Mouse (Mus musculus): Measurements from ENCODE around the gene Retsat. TPM values are rescaled to one million over a fixed set of nuclear protein-coding genes. Genes with fewer than 3 reads are reported as not detected.

Retsat gene
- polyA plus RNA-seq, 1 experiment: 25.6 TPM

DNA sequence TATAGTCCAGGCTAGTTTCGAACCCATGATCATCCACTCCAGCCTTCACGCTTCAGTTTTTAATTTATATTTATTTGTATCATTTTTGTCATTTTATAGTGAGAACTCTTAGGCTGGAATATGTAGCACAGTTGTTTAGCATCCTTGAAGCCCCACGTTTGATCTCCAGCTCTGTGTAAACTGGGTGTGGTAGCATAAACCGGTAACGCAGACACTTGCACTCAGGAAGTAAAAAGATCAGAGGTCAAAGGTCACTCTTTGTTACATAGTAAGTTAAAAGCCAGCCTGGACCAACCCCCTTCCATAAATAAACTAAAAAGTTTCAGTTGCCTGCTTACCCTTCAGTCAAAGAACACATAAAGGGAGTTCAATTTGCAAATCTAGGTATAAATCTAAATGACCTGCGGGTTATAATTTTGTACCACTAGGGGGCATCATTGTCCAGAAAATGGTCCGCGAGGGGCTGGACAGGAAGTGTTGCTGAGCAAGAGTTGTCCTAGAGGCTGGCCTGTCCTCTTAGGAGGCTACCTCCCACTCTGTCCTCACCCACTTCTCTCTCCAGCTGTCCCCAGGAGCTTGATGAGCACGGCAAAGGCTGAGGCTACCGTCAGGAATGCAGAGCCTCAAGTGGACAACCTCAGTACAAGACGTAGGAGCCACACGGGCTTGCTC is 37.6 kb downstream of the Retsat start:
- Histone ChIP-seq H3K4me3 (replicated peaks) (peak overlapping the region; percentile 78), H3K4me1 (peaks cover 28% of the 10 kb centered on the region), H3K36me3 (replicated peaks; ENCODE audit: low read length) (no peaks in the 10 kb centered on the region), H3K27me3 (replicated peaks) (peaks cover 28% of the 10 kb centered on the region), H3K9me3 (no peaks in the 10 kb centered on the region)
- TF ChIP-seq GATA1 (IDR thresholded peaks at IDR 0.05; ENCODE audit: borderline replicate concordance, low read length): no peak
- TF ChIP-seq FLI1 (IDR thresholded peaks at IDR 0.05; ENCODE audit: low read length): no peak

DNA sequence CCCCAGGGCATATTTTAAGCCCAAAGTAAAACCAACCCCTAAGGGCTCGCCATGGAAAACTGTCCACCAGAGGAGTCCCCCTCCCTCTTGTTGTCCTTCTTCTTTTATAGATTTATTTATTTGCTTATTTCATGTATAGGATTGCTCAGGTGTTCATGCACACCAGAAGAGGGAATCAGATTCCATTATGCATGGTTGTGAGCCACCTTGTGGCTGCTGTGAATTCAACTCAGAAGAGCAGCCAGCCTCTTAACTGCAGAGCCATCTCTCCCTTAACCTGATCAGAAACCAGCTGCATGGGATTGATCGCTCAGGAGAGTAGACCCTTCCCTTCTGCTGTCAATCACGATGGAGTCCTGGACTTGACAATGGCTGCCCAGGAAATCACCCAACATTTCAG is 38.7 kb downstream of the Retsat start:
- TF ChIP-seq GATA1 (IDR thresholded peaks at IDR 0.05; ENCODE audit: borderline replicate concordance, low read length) (no peak), FLI1 (IDR thresholded peaks at IDR 0.05; ENCODE audit: low read length) (no peak)
- no peaks in the 10 kb centered on the region for H3K9me3 ChIP-seq
- H3K4me1 ChIP-seq: peaks cover 18% of the 10 kb centered on the region
- H3K27me3 ChIP-seq (replicated peaks): peaks cover 23% of the 10 kb centered on the region
- H3K36me3 ChIP-seq (replicated peaks; ENCODE audit: low read length): no peaks in the 10 kb centered on the region
- H3K4me3 ChIP-seq (replicated peaks): no peak overlapping the region

GRCm38 (mm10) chr6:72641218-72641954 is 43.1 kb downstream of the Retsat start:
- TF ChIP-seq GATA1 (IDR thresholded peaks at IDR 0.05; ENCODE audit: borderline replicate concordance, low read length) (no peak), FLI1 (IDR thresholded peaks at IDR 0.05; ENCODE audit: low read length) (no peak)
- H3K36me3 ChIP-seq (replicated peaks; ENCODE audit: low read length): no peaks in the 10 kb centered on the region
- H3K9me3 ChIP-seq: no peaks in the 10 kb centered on the region

DNA sequence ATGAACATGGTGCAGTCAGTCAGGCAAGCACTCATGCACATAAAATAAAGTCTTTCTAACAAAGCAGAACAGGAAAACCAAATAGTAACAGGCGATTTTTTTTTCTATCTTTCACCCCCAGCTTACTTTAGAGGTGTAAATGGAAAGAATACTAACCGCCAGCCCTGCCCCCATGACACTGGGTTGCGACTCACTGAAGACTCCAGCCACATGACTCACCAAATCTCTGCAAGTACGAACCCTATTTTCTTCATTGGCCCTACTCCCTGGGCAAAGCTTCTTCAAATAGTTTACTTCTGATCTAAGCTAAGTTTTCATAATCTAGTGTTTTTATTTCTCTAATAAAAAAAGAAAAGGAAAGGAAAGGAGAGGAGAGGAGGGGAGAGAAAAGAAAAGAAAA is 46.3 kb downstream of the Retsat start:
- no peaks in the 10 kb centered on the region for H3K4me1 ChIP-seq
- H3K9me3 ChIP-seq: no peaks in the 10 kb centered on the region

More at GRCm38 (mm10) chr6:72641218-72641954, 43.1 kb downstream of the Retsat start:
- H3K27me3 ChIP-seq (replicated peaks): peaks cover 20% of the 10 kb centered on the region
- no peak overlapping the region for H3K4me3 ChIP-seq (replicated peaks)
- H3K4me1 ChIP-seq: peaks cover 3% of the 10 kb centered on the region

DNA sequence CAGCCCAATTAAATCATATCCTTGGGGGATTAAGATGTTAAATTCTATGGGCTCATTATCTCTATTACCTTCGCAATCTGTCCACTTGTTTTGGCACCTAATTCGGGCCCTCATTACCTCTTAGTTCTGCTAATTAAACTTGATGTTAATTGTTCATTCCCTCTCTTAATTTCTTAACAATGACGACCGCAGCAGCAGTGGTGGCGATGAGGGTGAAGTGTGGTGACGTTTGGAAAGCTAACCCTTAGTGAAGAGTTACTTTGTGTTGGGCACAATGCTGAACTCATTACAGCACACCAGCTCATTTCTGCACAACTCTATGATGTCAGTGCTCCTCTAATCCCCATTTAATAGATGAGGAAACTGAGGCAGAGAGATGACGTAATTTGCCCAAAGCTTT is 47.1 kb downstream of the Retsat start:
- no peaks in the 10 kb centered on the region for H3K4me1 ChIP-seq
- H3K4me3 ChIP-seq (replicated peaks): no peak overlapping the region
- peaks cover 38% of the 10 kb centered on the region for H3K27me3 ChIP-seq (replicated peaks)
- H3K9me3 ChIP-seq: no peaks in the 10 kb centered on the region
- no peaks in the 10 kb centered on the region for H3K36me3 ChIP-seq (replicated peaks; ENCODE audit: low read length)
- TF ChIP-seq FLI1 (IDR thresholded peaks at IDR 0.05; ENCODE audit: low read length): no peak
- TF ChIP-seq GATA1 (IDR thresholded peaks at IDR 0.05; ENCODE audit: borderline replicate concordance, low read length): no peak

More for the DNA sequence above, 46.3 kb downstream of the Retsat start:
- no peak for TF ChIP-seq GATA1 (IDR thresholded peaks at IDR 0.05; ENCODE audit: borderline replicate concordance, low read length)
- TF ChIP-seq FLI1 (IDR thresholded peaks at IDR 0.05; ENCODE audit: low read length): no peak
- no peak overlapping the region for H3K4me3 ChIP-seq (replicated peaks)
- H3K36me3 ChIP-seq (replicated peaks; ENCODE audit: low read length): no peaks in the 10 kb centered on the region
- H3K27me3 ChIP-seq (replicated peaks): peaks cover 34% of the 10 kb centered on the region

- TF ChIP-seq GATA1 (IDR thresholded peaks at IDR 0.05; ENCODE audit: borderline replicate concordance, low read length) (no peak), FLI1 (IDR thresholded peaks at IDR 0.05; ENCODE audit: low read length) (no peak)
- no peaks in the 10 kb centered on the region for H3K9me3 ChIP-seq
- H3K4me3 ChIP-seq (replicated peaks): no peak overlapping the region
- H3K27me3 ChIP-seq (replicated peaks): peaks cover 45% of the 10 kb centered on the region
- no peaks in the 10 kb centered on the region for H3K36me3 ChIP-seq (replicated peaks; ENCODE audit: low read length)
- no peaks in the 10 kb centered on the region for H3K4me1 ChIP-seq
Measured at GRCm38 (mm10) chr6:72647383-72647820, 49.1 kb downstream of the Retsat start.

DNA sequence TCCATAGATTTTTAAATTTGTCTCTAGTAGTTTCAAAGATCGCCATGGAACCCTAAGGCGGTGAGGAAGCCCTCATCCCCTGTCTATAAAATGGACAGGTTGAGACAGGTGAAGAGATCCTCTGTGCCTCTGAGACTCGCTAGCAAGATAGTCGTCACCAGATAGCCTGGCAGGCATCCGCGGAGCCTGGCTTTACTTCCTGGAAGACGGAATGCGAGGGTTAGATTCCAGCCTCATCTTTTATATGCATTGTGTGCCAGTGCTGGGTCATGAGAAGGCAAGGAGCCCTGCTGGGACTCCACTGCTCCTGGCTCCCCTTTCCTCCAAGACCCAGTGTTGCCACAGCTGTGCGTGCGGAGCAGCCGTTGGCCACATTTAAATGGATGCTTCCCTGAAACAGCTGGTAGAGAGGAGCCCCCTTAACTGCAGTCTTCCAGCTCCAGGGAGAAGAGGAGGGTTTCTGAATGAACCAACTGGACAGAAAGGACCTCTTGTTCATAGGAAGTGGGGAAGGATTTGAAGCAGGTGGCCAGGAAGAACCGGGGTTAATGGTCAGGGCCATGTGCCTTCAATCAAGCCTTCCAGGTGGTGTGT is 49.8 kb downstream of the Retsat start:
- Histone ChIP-seq H3K27me3 (replicated peaks) (peaks cover 46% of the 10 kb centered on the region), H3K9me3 (no peaks in the 10 kb centered on the region), H3K36me3 (replicated peaks; ENCODE audit: low read length) (no peaks in the 10 kb centered on the region), H3K4me3 (replicated peaks) (no peak overlapping the region), H3K4me1 (no peaks in the 10 kb centered on the region)
- no peak for TF ChIP-seq GATA1 (IDR thresholded peaks at IDR 0.05; ENCODE audit: borderline replicate concordance, low read length)
- TF ChIP-seq FLI1 (IDR thresholded peaks at IDR 0.05; ENCODE audit: low read length): no peak

- TF ChIP-seq FLI1 (IDR thresholded peaks at IDR 0.05; ENCODE audit: low read length) (no peak), GATA1 (IDR thresholded peaks at IDR 0.05; ENCODE audit: borderline replicate concordance, low read length) (no peak)
- Histone ChIP-seq H3K36me3 (replicated peaks; ENCODE audit: low read length) (no peaks in the 10 kb centered on the region), H3K4me3 (replicated peaks) (no peak overlapping the region), H3K4me1 (peaks cover 4% of the 10 kb centered on the region; the same call in 1 of the 2 replicates), H3K27me3 (replicated peaks) (peaks cover 53% of the 10 kb centered on the region), H3K9me3 (no peaks in the 10 kb centered on the region)
Measured at GRCm38 (mm10) chr6:72650338-72650851, 52.1 kb downstream of the Retsat start.

GRCm38 (mm10) chr6:72653419-72653818 is 55.1 kb downstream of the Retsat start:
- H3K4me3 ChIP-seq (replicated peaks): no peak overlapping the region
- peaks cover 59% of the 10 kb centered on the region for H3K27me3 ChIP-seq (replicated peaks)
- H3K4me1 ChIP-seq: peaks cover 5% of the 10 kb centered on the region; the same call in 1 of the 2 replicates
- no peaks in the 10 kb centered on the region for H3K9me3 ChIP-seq
- TF ChIP-seq FLI1 (IDR thresholded peaks at IDR 0.05; ENCODE audit: low read length): no peak
- TF ChIP-seq GATA1 (IDR thresholded peaks at IDR 0.05; ENCODE audit: borderline replicate concordance, low read length): no peak
- H3K36me3 ChIP-seq (replicated peaks; ENCODE audit: low read length): no peaks in the 10 kb centered on the region
